Mouse (Mus musculus): Measurements from ENCODE around the gene N4bp1. TPM values are rescaled to one million over a fixed set of nuclear protein-coding genes. Genes with fewer than 3 reads are reported as not detected.
A peak's percentile ranks its signal among the peaks of the same experiment; 100 is the strongest.

N4bp1 gene
- polyA plus RNA-seq, 1 experiment = 7.6 TPM

DNA sequence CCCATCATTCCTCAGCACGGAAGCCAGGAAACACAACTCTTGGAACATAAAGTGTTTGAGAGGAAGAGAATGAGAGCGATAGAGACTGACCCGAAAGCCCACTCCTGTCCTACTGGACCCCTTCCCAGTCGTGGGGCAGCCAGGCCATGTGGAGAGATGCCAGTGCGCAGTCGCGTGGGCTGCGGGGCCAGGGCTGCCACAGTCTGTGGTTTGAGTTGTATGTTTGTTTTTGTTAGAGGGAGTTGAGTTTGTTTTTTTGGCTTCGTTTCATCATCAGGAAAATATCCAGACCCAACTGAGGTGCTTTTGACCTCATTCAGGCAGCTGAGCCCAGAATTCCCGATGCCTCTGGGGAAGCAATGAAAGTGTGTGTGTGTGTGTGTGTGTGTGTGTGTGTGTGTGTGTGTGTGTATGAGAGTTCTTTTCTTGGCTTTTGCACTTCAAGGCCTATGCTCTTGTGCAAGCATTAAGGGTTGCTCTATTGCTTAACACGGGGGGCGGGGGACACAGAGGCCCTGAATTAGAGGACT lies 97.1 kb downstream of the N4bp1 start:
- Histone ChIP-seq H3K79me2 (ENCODE audit: control insufficient read depth, insufficient read depth) (no peaks in the 10 kb centered on the region), H3K27me3 (ENCODE audit: control insufficient read depth, insufficient read depth, insufficient read length) (no peaks in the 10 kb centered on the region), H3K4me2 (ENCODE audit: low read depth) (peak overlapping the region; percentile 56), H3K4me3 (no peak overlapping the region), H3ac (ENCODE audit: control insufficient read depth, insufficient read length) (no peak overlapping the region), H3K36me3 (ENCODE audit: control insufficient read depth, insufficient read depth) (no peaks in the 10 kb centered on the region)
- TF ChIP-seq USF1 (IDR thresholded peaks at IDR 0.05; ENCODE audit: low read depth) = no peak
- TF ChIP-seq TCF12 (IDR thresholded peaks at IDR 0.05; ENCODE audit: insufficient read depth, poor library complexity, severe bottlenecking) = no peak
- 0 out of 2 replicates have a peak, but pooled peaks have one; percentile 18 for TF ChIP-seq CEBPB (IDR thresholded peaks at IDR 0.05; ENCODE audit: insufficient read depth, poor library complexity, severe bottlenecking)
- no peak for TF ChIP-seq POLR2A (IDR thresholded peaks at IDR 0.05; ENCODE audit: insufficient read length, low read depth)
- no peak for TF ChIP-seq E2F4 (IDR thresholded peaks at IDR 0.05; ENCODE audit: insufficient read depth)
- TF ChIP-seq MYOG (IDR thresholded peaks at IDR 0.05; ENCODE audit: control insufficient read depth in 1 of 3, insufficient read depth in 1 of 3, insufficient read length in 2 of 3, low read depth in 2 of 3) = peak in 1 of 3 experiments; percentile 13
- no peak for TF ChIP-seq TCF3 (IDR thresholded peaks at IDR 0.05; ENCODE audit: insufficient read length, low read depth)

DNA sequence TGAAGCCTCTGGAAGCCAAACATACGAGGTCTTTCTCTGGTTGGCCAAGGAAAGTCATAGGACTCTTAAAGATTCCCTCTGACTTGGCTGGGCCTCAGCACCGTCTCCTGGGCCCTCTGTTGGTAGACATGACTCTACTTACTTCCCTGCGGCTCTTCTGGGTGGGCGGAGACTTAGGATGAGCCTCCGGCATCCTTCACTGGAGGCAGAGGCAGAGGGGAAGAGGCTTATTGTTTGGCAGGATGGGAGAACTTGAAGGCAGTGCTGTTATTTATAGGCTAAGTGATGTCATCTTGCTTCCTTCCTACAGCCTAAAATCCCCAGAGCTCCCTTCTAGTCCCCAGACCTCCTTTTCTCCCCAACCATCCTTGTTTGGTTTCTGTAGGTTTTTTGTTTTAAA lies 98.6 kb downstream of the N4bp1 start:
- Histone ChIP-seq H3ac (ENCODE audit: control insufficient read depth, insufficient read length) (no peak overlapping the region), H3K27me3 (ENCODE audit: control insufficient read depth, insufficient read depth, insufficient read length) (no peaks in the 10 kb centered on the region), H3K79me2 (ENCODE audit: control insufficient read depth, insufficient read depth) (no peaks in the 10 kb centered on the region), H3K36me3 (ENCODE audit: control insufficient read depth, insufficient read depth) (no peaks in the 10 kb centered on the region), H3K4me3 (no peak overlapping the region), H3K4me2 (ENCODE audit: low read depth) (no peak overlapping the region)
- TF ChIP-seq POLR2AphosphoS2 (IDR thresholded peaks at IDR 0.05; ENCODE audit: insufficient read length, low read depth) = no peak
- no peak for TF ChIP-seq CEBPB (IDR thresholded peaks at IDR 0.05; ENCODE audit: insufficient read depth, poor library complexity, severe bottlenecking)

DNA sequence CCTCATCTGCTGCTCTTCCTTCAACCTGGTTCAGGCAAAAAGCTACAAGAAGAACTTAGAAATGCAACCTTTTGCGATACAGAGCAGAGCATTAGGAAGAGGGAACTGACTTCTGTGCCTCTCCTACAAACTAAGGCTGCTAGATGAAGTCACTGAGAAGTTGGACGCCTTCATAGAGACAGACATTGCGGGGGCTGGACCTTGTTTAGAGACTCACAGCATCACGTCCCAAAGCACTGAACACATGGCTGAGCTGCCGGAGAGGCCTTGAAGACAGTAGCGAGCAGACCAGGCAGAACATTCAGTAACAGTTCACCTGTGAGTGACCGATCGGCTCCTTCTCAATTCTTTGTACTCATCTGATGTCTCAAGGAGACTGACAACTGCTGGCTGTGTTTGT lies 104.0 kb downstream of the N4bp1 start:
- Histone ChIP-seq H3K36me3 (ENCODE audit: control insufficient read depth, insufficient read depth) (no peaks in the 10 kb centered on the region), H3K4me2 (ENCODE audit: low read depth) (no peak overlapping the region), H3K27me3 (ENCODE audit: control insufficient read depth, insufficient read depth, insufficient read length) (no peaks in the 10 kb centered on the region), H3K79me2 (ENCODE audit: control insufficient read depth, insufficient read depth) (no peaks in the 10 kb centered on the region), H3ac (ENCODE audit: control insufficient read depth, insufficient read length) (no peak overlapping the region), H3K4me3 (no peak overlapping the region)
- TF ChIP-seq CEBPB (IDR thresholded peaks at IDR 0.05; ENCODE audit: insufficient read depth, poor library complexity, severe bottlenecking) (no peak), TCF3 (IDR thresholded peaks at IDR 0.05; ENCODE audit: insufficient read length, low read depth) (no peak), REST (IDR thresholded peaks at IDR 0.05; ENCODE audit: insufficient read depth, insufficient read length) (no peak), TCF12 (IDR thresholded peaks at IDR 0.05; ENCODE audit: insufficient read depth, poor library complexity, severe bottlenecking) (no peak), USF1 (IDR thresholded peaks at IDR 0.05; ENCODE audit: low read depth) (no peak), SRF (IDR thresholded peaks at IDR 0.05; ENCODE audit: control insufficient read depth, insufficient read length, low read depth) (no peak), E2F4 (IDR thresholded peaks at IDR 0.05; ENCODE audit: insufficient read depth) (no peak), MYOD1 (IDR thresholded peaks at IDR 0.05; ENCODE audit: control insufficient read depth in 1 of 3, insufficient read length in 2 of 3, low read depth in 2 of 3) (no peak), MAX (IDR thresholded peaks at IDR 0.05; ENCODE audit: low read depth) (no peak)

DNA sequence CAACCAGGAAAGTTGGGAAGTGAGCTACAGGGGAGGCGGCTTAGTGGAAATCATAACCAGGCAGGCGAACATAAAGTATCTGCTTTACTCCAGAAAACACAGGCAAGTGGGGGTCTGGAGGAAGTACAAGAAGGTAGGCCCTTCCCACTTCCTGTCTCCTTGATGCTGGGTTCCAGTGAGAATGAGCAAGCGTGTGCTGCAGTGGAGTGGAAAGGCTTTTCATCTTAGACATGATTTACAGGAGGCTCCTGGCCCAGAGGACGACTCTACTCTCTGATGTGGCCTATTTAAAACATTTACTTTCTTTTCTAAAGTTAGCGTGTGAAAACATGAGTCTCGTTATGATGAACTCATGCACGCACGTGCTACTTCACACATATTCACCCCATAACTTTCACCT lies 105.9 kb downstream of the N4bp1 start:
- no peak overlapping the region for H3K4me2 ChIP-seq (ENCODE audit: low read depth)
- H3K27me3 ChIP-seq (ENCODE audit: control insufficient read depth, insufficient read depth, insufficient read length) = no peaks in the 10 kb centered on the region
- H3ac ChIP-seq (ENCODE audit: control insufficient read depth, insufficient read length) = no peak overlapping the region
- no peak overlapping the region for H3K4me3 ChIP-seq
- H3K36me3 ChIP-seq (ENCODE audit: control insufficient read depth, insufficient read depth) = no peaks in the 10 kb centered on the region
- no peaks in the 10 kb centered on the region for H3K79me2 ChIP-seq (ENCODE audit: control insufficient read depth, insufficient read depth)
- TF ChIP-seq POLR2A (IDR thresholded peaks at IDR 0.05; ENCODE audit: insufficient read length, low read depth) (no peak), MYOD1 (IDR thresholded peaks at IDR 0.05; ENCODE audit: control insufficient read depth in 1 of 3, insufficient read length in 2 of 3, low read depth in 2 of 3) (no peak), E2F4 (IDR thresholded peaks at IDR 0.05; ENCODE audit: insufficient read depth) (no peak), REST (IDR thresholded peaks at IDR 0.05; ENCODE audit: insufficient read depth, insufficient read length) (no peak), TCF12 (IDR thresholded peaks at IDR 0.05; ENCODE audit: insufficient read depth, poor library complexity, severe bottlenecking) (no peak), TCF3 (IDR thresholded peaks at IDR 0.05; ENCODE audit: insufficient read length, low read depth) (no peak), MYOG (IDR thresholded peaks at IDR 0.05; ENCODE audit: control insufficient read depth in 1 of 3, insufficient read depth in 1 of 3, insufficient read length in 2 of 3, low read depth in 2 of 3) (no peak), MAX (IDR thresholded peaks at IDR 0.05; ENCODE audit: low read depth) (no peak), POLR2AphosphoS2 (IDR thresholded peaks at IDR 0.05; ENCODE audit: insufficient read length, low read depth) (no peak), CEBPB (IDR thresholded peaks at IDR 0.05; ENCODE audit: insufficient read depth, poor library complexity, severe bottlenecking) (no peak), USF1 (IDR thresholded peaks at IDR 0.05; ENCODE audit: low read depth) (no peak), SRF (IDR thresholded peaks at IDR 0.05; ENCODE audit: control insufficient read depth, insufficient read length, low read depth) (no peak)

DNA sequence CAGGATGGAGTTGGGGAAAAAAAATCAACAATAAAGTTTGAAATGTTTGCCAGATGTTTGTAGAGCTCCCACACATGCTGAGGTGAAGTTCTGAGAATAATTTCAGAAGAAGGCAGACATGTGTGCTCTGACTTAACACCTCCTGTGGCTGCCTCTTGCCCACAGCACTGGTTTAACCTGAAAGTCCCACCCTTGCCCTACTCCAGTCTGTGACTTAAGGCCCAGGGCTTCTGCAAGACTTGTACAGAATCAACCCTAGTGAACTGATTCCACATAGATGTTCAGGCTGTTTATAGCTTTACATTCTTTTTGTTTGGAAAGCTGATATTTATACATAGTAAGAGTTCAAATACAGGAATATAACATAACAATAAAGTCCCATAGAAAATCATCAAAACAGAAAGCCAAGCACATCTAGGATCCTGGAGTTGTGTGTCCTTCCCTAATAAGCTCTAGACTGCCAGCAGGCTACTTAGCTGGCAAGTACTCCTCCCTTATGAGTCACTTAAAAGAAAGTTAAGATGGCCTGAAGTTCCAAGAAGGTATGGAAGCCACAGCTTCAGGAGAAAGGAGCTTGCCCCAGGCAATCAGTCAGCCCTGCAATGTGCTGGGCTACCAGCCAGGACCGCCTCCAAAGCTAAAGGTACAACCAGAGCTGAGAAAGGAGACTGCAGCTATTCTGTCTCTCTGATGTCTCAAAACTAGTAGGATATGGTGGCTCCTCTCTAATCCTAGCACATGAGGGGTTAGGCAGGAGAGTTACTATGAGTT lies 114.9 kb downstream of the N4bp1 start:
- no peak for TF ChIP-seq MYOD1 (IDR thresholded peaks at IDR 0.05; ENCODE audit: control insufficient read depth in 1 of 3, insufficient read length in 2 of 3, low read depth in 2 of 3)
- TF ChIP-seq CEBPB (IDR thresholded peaks at IDR 0.05; ENCODE audit: insufficient read depth, poor library complexity, severe bottlenecking) = no peak
- no peak for TF ChIP-seq POLR2AphosphoS2 (IDR thresholded peaks at IDR 0.05; ENCODE audit: insufficient read length, low read depth)
- TF ChIP-seq TCF12 (IDR thresholded peaks at IDR 0.05; ENCODE audit: insufficient read depth, poor library complexity, severe bottlenecking) = no peak
- TF ChIP-seq REST (IDR thresholded peaks at IDR 0.05; ENCODE audit: insufficient read depth, insufficient read length) = no peak
- TF ChIP-seq MAX (IDR thresholded peaks at IDR 0.05; ENCODE audit: low read depth) = no peak
- no peaks in the 10 kb centered on the region for H3K27me3 ChIP-seq (ENCODE audit: control insufficient read depth, insufficient read depth, insufficient read length)
- H3K4me3 ChIP-seq = no peak overlapping the region
- no peak overlapping the region for H3K4me2 ChIP-seq (ENCODE audit: low read depth)
- no peak overlapping the region for H3ac ChIP-seq (ENCODE audit: control insufficient read depth, insufficient read length)
- no peaks in the 10 kb centered on the region for H3K36me3 ChIP-seq (ENCODE audit: control insufficient read depth, insufficient read depth)
- no peaks in the 10 kb centered on the region for H3K79me2 ChIP-seq (ENCODE audit: control insufficient read depth, insufficient read depth)

Data from myocyte (in vitro differentiated cells).